Mouse (Mus musculus): Measurements from ENCODE around the gene Otop3. TPM values are rescaled to one million over a fixed set of nuclear protein-coding genes. Genes with fewer than 3 reads are reported as not detected.

The Otop3 gene
- polyA plus RNA-seq, 1 experiment from 2014 or later, result 2.1 TPM

- Histone ChIP-seq H3K4me3 (ENCODE audit: low read length) (no peak overlapping the region), H3K36me3 (ENCODE audit: control insufficient read depth, insufficient read depth, low read length) (no peaks in the 10 kb centered on the region), H3K9ac (ENCODE audit: low read depth, low read length) (no peak overlapping the region), H3K4me1 (ENCODE audit: control insufficient read depth, insufficient read depth, low read length) (peaks cover 25% of the 10 kb centered on the region), H3K4me2 (ENCODE audit: low read depth, low read length) (no peak overlapping the region), H3K27ac (ENCODE audit: low read length) (no peak overlapping the region), H3K27me3 (replicated peaks; ENCODE audit: control insufficient read depth, insufficient read depth, low read length) (peaks cover 2% of the 10 kb centered on the region; the same call in 1 of the 2 replicates), H3K9me3 (ENCODE audit: control insufficient read depth, low read length) (no peaks in the 10 kb centered on the region)
- 23% methylated on average over 4 of the region's 4 CpGs for WGBS
- peak; percentile 72 for ATAC-seq
Measured at GRCm38 (mm10) chr11:115349976-115350375, 15.4 kb downstream of the Otop3 start.

- H3K27ac ChIP-seq (ENCODE audit: low read length), result no peak overlapping the region
- WGBS, result 87% methylated on average over 5 of the region's 5 CpGs
- no peak overlapping the region for H3K4me2 ChIP-seq (ENCODE audit: low read depth, low read length)
- H3K9me3 ChIP-seq (ENCODE audit: control insufficient read depth, low read length), result no peaks in the 10 kb centered on the region
- no peak for ATAC-seq
- peaks cover 8% of the 10 kb centered on the region; the same call in 1 of the 2 replicates for H3K4me1 ChIP-seq (ENCODE audit: control insufficient read depth, insufficient read depth, low read length)
- peaks cover 3% of the 10 kb centered on the region; the same call in 1 of the 2 replicates for H3K27me3 ChIP-seq (replicated peaks; ENCODE audit: control insufficient read depth, insufficient read depth, low read length)
- no peak overlapping the region for H3K4me3 ChIP-seq (ENCODE audit: low read length)
- no peaks in the 10 kb centered on the region for H3K36me3 ChIP-seq (ENCODE audit: control insufficient read depth, insufficient read depth, low read length)
- no peak overlapping the region for H3K9ac ChIP-seq (ENCODE audit: low read depth, low read length)
Measured at GRCm38 (mm10) chr11:115353375-115353774, 18.8 kb downstream of the Otop3 start.

GRCm38 (mm10) chr11:115354183-115354582 is 19.7 kb downstream of the Otop3 start:
- no peak for ATAC-seq
- H3K27ac ChIP-seq (ENCODE audit: low read length), result no peak overlapping the region
- H3K27me3 ChIP-seq (replicated peaks; ENCODE audit: control insufficient read depth, insufficient read depth, low read length), result peaks cover 3% of the 10 kb centered on the region; the same call in 1 of the 2 replicates
- H3K9me3 ChIP-seq (ENCODE audit: control insufficient read depth, low read length), result no peaks in the 10 kb centered on the region
- no peak overlapping the region for H3K9ac ChIP-seq (ENCODE audit: low read depth, low read length)
- no peak overlapping the region for H3K4me3 ChIP-seq (ENCODE audit: low read length)
- no peaks in the 10 kb centered on the region for H3K36me3 ChIP-seq (ENCODE audit: control insufficient read depth, insufficient read depth, low read length)
- 8% methylated on average over 8 of the region's 8 CpGs for WGBS
- H3K4me1 ChIP-seq (ENCODE audit: control insufficient read depth, insufficient read depth, low read length), result peaks cover 9% of the 10 kb centered on the region
- no peak overlapping the region for H3K4me2 ChIP-seq (ENCODE audit: low read depth, low read length)

GRCm38 (mm10) chr11:115358468-115358867 is 23.9 kb downstream of the Otop3 start:
- Histone ChIP-seq H3K4me1 (ENCODE audit: control insufficient read depth, insufficient read depth, low read length) (peaks cover 11% of the 10 kb centered on the region), H3K9me3 (ENCODE audit: control insufficient read depth, low read length) (no peaks in the 10 kb centered on the region), H3K27me3 (replicated peaks; ENCODE audit: control insufficient read depth, insufficient read depth, low read length) (peaks cover 3% of the 10 kb centered on the region; the same call in 1 of the 2 replicates), H3K4me3 (ENCODE audit: low read length) (no peak overlapping the region), H3K27ac (ENCODE audit: low read length) (no peak overlapping the region), H3K36me3 (ENCODE audit: control insufficient read depth, insufficient read depth, low read length) (no peaks in the 10 kb centered on the region), H3K9ac (ENCODE audit: low read depth, low read length) (no peak overlapping the region), H3K4me2 (ENCODE audit: low read depth, low read length) (no peak overlapping the region)
- no peak for ATAC-seq
- WGBS, result 20% methylated on average over 5 of the region's 5 CpGs

GRCm38 (mm10) chr11:115359293-115359692 is 24.8 kb downstream of the Otop3 start:
- 40% methylated on average over 3 of the region's 3 CpGs for WGBS
- H3K36me3 ChIP-seq (ENCODE audit: control insufficient read depth, insufficient read depth, low read length), result no peaks in the 10 kb centered on the region
- H3K4me3 ChIP-seq (ENCODE audit: low read length), result no peak overlapping the region
- H3K27ac ChIP-seq (ENCODE audit: low read length), result peak overlapping the region; percentile 53; the same call in 1 of the 2 replicates
- peaks cover 14% of the 10 kb centered on the region for H3K4me1 ChIP-seq (ENCODE audit: control insufficient read depth, insufficient read depth, low read length)
- no peaks in the 10 kb centered on the region for H3K9me3 ChIP-seq (ENCODE audit: control insufficient read depth, low read length)
- ATAC-seq, result peak; percentile 68
- H3K9ac ChIP-seq (ENCODE audit: low read depth, low read length), result 0 out of 2 replicates have a peak overlapping the region, but pooled peaks have one; percentile 3
- H3K4me2 ChIP-seq (ENCODE audit: low read depth, low read length), result no peak overlapping the region
- peaks cover 3% of the 10 kb centered on the region; the same call in 1 of the 2 replicates for H3K27me3 ChIP-seq (replicated peaks; ENCODE audit: control insufficient read depth, insufficient read depth, low read length)

GRCm38 (mm10) chr11:115359726-115360125 is 25.2 kb downstream of the Otop3 start:
- Histone ChIP-seq H3K27me3 (replicated peaks; ENCODE audit: control insufficient read depth, insufficient read depth, low read length) (peaks cover 3% of the 10 kb centered on the region; the same call in 1 of the 2 replicates), H3K4me3 (ENCODE audit: low read length) (no peak overlapping the region), H3K36me3 (ENCODE audit: control insufficient read depth, insufficient read depth, low read length) (no peaks in the 10 kb centered on the region), H3K9ac (ENCODE audit: low read depth, low read length) (0 out of 2 replicates have a peak overlapping the region, but pooled peaks have one; percentile 3), H3K4me2 (ENCODE audit: low read depth, low read length) (no peak overlapping the region), H3K4me1 (ENCODE audit: control insufficient read depth, insufficient read depth, low read length) (peaks cover 14% of the 10 kb centered on the region), H3K9me3 (ENCODE audit: control insufficient read depth, low read length) (no peaks in the 10 kb centered on the region), H3K27ac (ENCODE audit: low read length) (peak overlapping the region; percentile 53; the same call in 1 of the 2 replicates)
- 62% methylated on average over 6 of the region's 6 CpGs for WGBS
- no peak for ATAC-seq

GRCm38 (mm10) chr11:115364136-115364535 is 29.6 kb downstream of the Otop3 start:
- Histone ChIP-seq H3K9me3 (ENCODE audit: control insufficient read depth, low read length) (no peaks in the 10 kb centered on the region), H3K27me3 (replicated peaks; ENCODE audit: control insufficient read depth, insufficient read depth, low read length) (peaks cover 13% of the 10 kb centered on the region), H3K4me1 (ENCODE audit: control insufficient read depth, insufficient read depth, low read length) (peaks cover 16% of the 10 kb centered on the region), H3K36me3 (ENCODE audit: control insufficient read depth, insufficient read depth, low read length) (no peaks in the 10 kb centered on the region), H3K9ac (ENCODE audit: low read depth, low read length) (no peak overlapping the region), H3K4me3 (ENCODE audit: low read length) (no peak overlapping the region), H3K27ac (ENCODE audit: low read length) (no peak overlapping the region), H3K4me2 (ENCODE audit: low read depth, low read length) (no peak overlapping the region)
- ATAC-seq, result no peak
- WGBS, result 80% methylated on average over 3 of the region's 3 CpGs

GRCm38 (mm10) chr11:115366039-115366705 is 31.6 kb downstream of the Otop3 start:
- H3K9ac ChIP-seq (ENCODE audit: low read depth, low read length), result no peak overlapping the region
- 48% methylated on average over 7 of the region's 7 CpGs for WGBS
- H3K36me3 ChIP-seq (ENCODE audit: control insufficient read depth, insufficient read depth, low read length), result no peaks in the 10 kb centered on the region
- H3K27me3 ChIP-seq (replicated peaks; ENCODE audit: control insufficient read depth, insufficient read depth, low read length), result peaks cover 13% of the 10 kb centered on the region
- H3K9me3 ChIP-seq (ENCODE audit: control insufficient read depth, low read length), result no peaks in the 10 kb centered on the region
- peak overlapping the region; percentile 60 for H3K4me3 ChIP-seq (ENCODE audit: low read length)
- no peak for ATAC-seq
- H3K4me2 ChIP-seq (ENCODE audit: low read depth, low read length), result 0 out of 2 replicates have a peak overlapping the region, but pooled peaks have one; percentile 0
- H3K27ac ChIP-seq (ENCODE audit: low read length), result no peak overlapping the region
- H3K4me1 ChIP-seq (ENCODE audit: control insufficient read depth, insufficient read depth, low read length), result peaks cover 10% of the 10 kb centered on the region

- ATAC-seq, result peak; percentile 45
- Histone ChIP-seq H3K27ac (ENCODE audit: low read length) (peak overlapping the region; percentile 60), H3K4me2 (ENCODE audit: low read depth, low read length) (peak overlapping the region; percentile 90), H3K9me3 (ENCODE audit: control insufficient read depth, low read length) (no peaks in the 10 kb centered on the region), H3K4me3 (ENCODE audit: low read length) (peak overlapping the region; percentile 60), H3K9ac (ENCODE audit: low read depth, low read length) (peak overlapping the region; percentile 72), H3K4me1 (ENCODE audit: control insufficient read depth, insufficient read depth, low read length) (peaks cover 10% of the 10 kb centered on the region), H3K36me3 (ENCODE audit: control insufficient read depth, insufficient read depth, low read length) (no peaks in the 10 kb centered on the region), H3K27me3 (replicated peaks; ENCODE audit: control insufficient read depth, insufficient read depth, low read length) (peaks cover 13% of the 10 kb centered on the region)
- WGBS, result 4% methylated on average over 28 of the region's 28 CpGs
Measured at GRCm38 (mm10) chr11:115366706-115367394, 32.3 kb downstream of the Otop3 start.
